Mouse (Mus musculus) thymus, postnatal 10 days (tissue): ENCODE results near the gene Csrnp1.

Source experiments
- DNase-seq, 2 experiments: peaks; one replicate each; pipeline ENCODE4 v3.0.0; 2021; ENCODE audit warnings: low spot score in 2 of 2

Gene Csrnp1

DNA sequence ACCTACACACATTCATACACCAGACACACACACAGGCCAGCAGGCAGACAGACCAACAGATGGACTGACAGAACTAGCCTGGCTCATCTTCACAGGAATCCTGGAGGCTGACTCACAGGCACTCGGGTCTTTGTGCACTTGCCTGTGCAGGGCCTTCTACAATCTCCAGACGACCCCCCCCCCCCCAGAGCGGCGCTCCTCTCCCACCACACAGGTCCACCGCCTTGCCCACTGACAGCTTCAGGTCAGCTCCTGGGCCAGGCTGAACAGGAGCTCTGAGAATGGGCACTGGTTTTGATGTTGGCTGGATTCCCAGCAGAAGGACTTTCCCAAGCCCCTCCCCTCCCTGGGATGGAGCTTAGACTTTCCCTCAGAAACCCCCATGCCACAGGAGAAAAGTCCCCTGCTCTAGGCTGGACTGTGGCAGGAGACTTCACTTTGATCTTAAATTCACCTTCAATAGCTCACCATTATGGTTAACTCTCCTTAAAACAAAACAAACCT is 6.8 kb downstream of the Csrnp1 start:
- no peak for DNase-seq

DNA sequence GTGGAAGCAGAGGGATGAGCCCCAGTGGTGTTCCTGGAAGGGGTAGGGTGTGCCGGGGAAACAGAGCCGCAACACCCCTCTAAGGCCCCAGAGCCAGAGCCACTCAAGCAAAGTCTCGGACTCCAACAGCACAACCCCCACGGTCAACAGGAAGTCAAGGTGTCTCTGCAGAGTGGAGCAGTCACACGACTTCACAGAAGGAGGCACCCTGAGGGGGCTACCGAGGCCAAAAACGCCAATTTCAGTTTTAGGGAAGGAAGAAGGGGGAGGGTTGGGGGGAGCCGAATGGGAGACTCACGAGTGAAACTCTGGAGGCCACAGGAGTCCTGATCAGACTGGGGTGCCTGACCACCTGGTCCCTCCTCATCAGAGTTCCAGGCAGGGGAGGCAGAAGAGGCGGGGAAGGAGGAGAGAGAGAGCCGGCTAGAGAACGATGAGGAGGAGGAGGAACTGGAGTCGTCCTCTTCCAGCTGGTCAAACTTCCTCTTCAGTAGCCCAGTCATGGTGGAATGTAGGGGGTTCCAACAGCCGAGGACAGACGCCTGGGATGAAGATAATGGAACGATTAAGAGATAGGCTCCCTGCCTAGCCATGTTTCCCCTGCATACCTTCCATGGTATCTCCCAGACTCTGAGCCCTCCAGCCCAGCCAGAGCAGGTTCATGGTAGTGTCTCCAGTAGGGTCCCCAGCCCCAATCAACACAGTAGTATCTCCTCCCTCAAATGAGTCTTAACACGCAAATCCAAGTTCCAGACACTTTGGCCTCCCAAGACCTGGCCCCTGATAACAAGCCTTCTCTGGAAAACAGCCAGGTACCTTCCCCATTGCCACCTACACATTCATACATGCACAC is 7.5 kb downstream of the Csrnp1 start:
- DNase-seq, result peak; percentile 40 to 44

DNA sequence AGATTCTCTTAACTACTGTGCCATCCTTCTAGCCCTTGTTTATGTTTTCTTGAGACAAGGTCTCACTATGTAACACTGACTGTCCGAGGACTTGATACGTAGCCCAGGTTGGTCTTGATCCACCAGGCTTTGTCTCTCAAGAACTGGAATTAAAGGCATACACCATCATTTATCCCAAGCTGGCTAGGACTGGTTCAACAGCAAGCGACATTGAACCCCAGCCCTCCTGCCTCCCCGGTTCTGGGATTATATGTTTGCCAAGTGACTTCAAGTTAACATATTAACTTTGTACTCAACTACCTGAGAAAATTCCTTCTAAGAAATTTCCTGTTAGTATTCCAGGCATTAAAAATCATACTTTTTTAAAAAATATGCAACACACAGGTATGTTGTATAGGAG is 9.2 kb downstream of the Csrnp1 start:
- DNase-seq, result no peak

DNA sequence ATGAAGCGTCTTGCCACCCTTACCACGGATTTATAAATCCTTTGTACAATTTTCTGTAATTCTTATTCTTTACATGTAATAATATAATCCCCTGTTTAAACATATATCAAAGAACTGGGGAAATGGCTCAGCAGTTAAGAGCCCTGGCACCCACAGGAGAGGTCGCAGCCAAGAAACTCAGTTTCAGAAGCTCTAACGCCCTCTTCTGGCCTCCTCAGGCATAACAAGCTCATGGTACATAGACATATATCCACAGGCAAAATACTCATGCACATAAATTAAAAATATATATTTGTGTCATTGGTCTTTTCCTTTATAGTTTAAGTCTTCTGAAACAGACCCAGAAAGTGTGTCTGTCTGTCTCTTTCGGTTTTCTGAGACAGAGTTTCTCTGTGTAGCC is 9.8 kb downstream of the Csrnp1 start:
- DNase-seq, result no peak

DNA sequence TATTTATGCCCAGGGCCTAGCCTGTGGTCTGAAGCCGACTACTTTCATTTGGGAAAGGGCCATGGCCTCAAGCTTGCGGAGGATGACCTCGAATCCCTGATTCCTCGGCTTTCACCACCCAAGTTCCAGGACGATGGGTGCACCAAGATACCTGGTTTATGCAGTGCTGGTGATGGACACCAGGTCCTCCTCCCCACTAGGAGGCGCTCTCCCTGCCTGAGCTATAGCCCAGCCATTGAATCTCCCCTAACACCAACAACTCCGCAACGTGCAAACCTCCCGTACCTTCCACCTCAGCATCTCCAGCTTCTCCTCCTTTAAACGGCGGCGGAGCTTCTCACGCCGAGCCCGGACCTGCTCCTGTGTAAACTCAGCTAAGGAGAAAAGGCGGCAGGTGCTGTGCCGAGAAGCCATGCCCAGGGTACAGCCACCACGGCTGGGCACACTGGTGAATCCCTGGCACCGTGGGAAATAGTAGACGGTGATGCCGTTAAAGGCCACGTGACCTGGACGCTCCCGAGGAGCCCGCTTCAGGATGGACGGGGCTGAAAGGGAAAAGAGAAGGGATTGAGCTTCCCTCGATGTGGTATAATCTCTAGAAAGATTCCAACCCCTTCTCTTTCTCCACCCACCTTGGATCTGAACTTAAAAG is 10.5 kb downstream of the Csrnp1 start:
- peak in 1 of 2 experiments; percentile 56 for DNase-seq

DNA sequence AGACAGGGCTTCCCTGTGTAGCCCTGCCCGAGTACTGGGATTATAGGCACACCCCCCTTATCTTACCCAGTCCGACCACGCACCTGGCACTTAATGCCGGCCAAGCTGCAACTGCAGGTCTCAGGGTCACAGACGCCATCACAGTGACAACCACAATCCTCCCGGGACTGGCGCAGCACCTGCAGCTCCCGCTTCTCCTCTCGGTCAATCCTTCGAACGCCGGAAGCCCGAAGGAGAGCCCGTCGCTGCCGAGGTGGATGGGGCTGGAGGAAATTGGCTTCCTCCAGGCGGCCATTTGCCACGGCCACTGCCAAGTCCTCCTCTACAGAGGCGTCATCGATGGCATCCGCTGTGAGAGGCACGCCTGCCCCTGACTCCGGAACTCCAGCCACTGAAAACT is 11.2 kb downstream of the Csrnp1 start:
- DNase-seq, result no peak

DNA sequence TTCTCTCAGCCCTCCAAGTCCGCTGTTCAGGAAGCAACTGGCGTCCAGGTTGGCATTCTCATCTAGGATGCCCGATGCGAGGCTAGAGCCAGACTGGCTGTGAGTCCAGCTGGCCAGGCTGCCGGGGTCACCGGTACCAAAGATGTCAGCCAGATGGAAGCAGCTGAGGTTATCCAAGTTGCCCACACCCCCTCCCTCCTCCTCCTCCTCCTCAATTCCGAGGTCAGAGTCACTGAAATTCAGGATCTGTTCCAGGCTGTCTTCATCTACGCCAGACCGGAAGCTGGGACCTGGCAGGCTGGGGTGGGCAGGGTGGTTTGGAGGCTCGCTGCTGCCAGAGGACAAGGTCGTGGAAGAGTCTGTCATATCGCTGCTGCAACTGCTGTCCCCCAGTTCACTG is 11.9 kb downstream of the Csrnp1 start:
- no peak for DNase-seq

DNA sequence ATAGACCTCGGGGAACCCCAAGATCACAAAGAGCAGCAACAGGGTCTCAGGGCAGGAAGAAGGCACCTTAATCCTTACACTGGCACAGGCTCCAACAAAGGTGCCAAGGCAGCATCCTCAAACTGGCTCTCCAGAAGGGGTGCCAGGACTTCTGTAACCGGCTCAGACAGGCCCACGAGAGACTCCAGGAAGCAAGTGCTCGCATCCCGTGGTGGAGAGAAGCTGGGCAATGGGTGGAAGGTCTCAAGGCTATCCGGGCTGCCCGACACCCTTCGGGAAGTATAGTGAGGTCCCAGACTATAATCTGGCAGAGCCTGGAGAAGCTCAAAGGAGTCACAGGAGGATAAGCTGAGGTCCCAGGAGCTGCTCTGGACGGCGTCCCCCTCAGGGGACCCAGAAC is 12.3 kb downstream of the Csrnp1 start:
- DNase-seq, result no peak

DNA sequence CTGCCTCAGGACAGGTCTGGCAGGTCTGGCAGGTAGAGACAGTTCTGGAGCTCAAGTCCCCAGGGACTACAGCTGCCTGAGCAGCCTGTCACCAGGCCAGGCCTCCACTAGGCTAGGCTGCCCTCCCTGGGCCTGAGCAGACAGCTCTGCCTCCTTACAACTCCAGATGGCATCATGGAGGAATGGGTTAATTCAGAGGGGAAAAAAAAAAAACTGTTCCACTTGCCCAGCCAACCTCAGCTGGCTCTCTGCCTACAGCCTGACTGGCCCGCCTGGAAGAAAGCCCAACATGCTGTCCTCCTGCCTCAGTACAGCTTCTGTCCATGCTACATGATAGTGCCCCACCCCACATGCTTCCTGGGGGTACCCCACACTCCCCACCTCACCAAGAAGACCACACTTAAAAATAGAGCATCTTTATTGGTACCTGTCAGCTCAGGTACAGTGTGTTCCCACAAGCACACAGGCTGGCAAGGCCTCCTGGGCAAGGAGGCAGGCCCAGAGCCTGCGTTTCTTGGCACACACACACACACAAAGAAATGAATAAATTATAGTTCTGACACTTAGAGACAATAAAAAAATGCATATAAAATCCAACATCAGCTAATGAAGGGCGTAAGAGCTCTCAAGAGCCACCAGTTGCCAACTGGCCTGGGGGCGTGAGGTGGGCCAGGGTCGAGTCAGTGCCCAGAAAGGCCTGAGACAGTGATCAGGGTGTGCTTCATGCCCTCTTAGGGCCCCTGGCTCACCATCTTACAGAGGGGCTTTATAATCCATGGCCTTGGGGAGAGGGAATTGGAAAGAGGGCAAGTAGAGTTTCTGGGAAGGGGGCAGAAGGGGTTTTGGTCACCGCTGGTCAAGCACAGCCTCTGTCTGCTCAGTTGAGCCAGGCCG is 13.4 kb downstream of the Csrnp1 start:
- DNase-seq, result no peak

DNA sequence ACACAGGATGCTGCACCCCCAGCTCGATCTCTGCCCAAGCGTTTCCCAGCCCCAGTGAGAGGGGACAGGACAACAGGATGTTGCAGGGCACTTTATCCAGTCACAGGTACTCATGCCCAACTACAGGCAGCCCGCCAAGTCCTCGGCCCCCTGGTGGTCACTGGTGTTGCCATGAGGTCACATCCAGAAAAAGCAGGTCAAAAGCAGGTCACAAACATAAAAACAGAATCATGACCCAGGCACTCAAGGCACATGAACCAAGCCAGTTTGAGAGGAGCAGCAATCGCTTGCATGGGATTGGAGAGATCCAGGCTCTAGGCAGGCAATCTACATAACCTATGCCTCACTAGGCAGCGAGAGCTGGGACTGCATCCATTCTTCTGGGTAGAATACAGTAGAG is 14.2 kb downstream of the Csrnp1 start:
- peak in 1 of 2 experiments; percentile 58 for DNase-seq

DNA sequence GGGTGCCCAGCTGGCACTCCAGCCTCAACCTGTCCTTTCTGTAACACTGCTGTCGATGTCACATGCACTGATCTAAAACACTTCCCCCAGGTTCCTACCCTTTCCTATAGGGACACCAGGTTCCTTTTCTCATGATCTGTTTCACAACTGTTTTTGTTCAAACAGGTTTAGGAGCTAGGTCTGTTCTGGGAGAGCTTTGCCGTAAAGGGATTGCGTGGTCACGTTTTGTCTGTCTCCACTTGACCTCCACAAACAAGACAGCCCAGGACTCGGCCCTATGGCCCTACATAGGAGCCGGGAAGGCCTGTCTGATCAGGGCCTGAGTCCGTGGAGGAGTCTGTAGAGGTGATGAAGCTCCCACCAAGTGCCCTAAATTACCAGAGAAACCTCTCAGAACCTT is 14.6 kb downstream of the Csrnp1 start:
- DNase-seq, result no peak

DNA sequence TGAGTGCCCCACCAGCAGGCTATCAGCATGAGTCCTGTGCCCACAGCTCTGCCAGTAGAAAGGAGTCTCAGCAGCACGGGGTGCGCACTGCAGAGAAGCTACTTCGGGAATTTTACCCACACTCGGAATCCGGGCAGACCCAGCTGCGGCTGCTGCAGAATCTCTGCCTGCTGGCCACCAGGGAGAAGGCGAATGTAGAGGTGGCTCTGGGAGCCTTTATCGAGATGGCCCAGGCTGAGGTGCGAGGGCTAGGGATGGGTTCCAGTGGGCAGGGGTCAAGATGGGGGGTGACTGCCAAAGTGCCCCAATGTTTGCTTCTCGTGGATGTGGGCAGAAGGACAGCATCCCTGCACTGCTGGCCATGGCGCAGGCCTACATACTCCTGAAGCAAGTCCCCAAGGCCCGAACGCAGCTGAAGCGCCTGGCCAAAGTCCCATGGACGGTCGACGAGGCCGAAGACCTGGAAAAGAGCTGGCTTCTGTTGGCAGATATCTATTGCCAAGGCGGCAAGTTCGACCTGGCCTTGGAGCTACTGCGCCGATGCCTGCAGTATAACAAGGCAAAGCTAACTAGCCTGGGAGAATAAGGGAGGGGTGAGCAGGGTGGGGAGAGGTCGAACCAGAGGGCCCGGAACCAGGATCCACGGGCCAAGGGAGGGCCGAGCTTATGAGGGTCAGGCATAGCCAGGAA is 18.1 kb downstream of the Csrnp1 start:
- DNase-seq, result no peak

DNA sequence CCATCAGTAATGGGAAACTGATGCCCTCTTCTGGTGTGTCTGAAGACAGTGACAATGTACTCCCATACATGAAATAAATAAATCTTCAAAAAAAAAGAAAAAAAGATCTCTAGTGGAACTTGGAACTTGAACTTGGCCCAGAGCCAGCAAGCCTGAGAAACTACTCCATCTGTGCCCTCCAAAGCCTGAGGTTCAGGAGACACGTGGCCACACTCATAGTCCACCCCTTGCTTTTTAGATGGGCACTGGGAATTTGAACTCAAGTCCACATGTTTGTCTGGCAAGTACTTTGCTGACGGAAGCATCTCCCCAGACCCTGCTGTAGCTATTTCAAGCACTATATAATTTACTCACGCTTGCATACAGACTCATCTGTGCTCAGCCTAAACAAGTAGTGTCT is 19.3 kb downstream of the Csrnp1 start:
- no peak for DNase-seq

DNA sequence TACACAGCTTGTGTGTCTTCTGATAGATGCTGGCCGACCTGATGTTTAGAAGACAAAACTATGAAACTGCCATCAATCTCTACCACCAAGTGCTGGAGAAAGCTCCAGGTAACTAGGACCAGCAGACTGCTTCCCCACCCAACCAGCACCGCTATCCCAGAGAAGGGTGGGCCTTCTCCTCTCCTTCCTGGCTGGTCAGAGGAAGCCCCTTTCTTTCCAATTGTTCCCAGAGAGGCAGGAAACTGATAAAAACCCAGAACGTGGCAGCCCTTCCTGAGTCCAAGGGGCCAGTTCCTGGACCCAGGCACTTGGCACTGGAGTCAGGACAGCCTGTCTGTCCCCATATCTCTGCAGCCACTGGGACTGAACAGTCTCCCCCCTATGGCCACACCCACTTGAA is 20.3 kb downstream of the Csrnp1 start:
- DNase-seq, result no peak

DNA sequence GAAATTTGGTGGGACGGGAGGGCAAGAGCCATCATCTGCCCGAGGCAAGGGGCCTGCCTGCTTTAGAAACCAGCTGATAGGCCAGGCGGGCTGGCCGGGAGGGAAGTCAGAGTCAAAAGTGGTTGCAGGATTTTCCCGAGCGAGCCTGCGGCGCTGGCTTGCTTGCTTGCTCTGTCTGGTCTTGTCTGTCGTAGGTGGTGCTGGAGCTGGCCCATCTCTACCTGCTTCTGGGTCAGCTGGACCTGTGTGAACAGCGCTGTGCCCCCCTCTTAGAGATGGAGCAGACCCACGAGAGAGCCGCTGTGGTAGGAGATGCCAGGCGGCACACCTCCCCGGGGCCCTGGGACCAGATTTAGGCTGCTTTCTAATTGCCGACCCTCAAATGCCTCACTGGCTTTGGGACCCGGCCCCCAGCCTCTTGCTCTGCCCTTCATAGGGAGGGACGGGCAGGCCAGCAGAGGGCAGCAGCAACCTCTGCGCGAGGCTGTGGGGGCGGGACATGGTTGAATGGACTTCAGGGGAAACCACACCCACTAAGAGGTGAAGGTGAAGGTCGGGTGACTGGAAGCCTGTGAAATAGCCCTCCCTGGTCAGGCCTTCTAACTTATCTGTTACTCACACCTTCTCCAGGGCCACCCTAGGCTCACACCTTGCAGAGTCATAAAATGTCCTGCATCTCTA is 21.3 kb downstream of the Csrnp1 start:
- DNase-seq, result peak; percentile 59 to 81

DNA sequence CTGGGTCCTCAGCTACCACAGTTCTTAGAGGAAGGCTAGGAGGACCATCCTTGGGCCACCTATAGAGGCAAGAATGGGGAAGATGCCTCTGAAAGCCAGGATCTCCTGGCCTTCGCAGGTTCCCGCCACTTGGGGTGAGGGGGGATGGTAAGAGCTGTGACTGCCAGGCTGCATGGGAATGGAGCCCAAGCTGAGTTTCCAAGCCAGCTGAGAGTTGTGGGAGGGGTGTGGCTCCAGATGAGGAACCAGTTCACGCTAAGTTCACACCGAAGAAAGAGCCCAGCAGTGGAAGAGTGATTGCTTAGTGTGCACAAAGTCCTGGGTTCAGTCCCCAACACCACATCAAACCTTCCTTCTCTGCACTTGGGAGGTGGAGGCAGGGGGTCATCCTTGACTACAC is 22.2 kb downstream of the Csrnp1 start:
- DNase-seq, result no peak

DNA sequence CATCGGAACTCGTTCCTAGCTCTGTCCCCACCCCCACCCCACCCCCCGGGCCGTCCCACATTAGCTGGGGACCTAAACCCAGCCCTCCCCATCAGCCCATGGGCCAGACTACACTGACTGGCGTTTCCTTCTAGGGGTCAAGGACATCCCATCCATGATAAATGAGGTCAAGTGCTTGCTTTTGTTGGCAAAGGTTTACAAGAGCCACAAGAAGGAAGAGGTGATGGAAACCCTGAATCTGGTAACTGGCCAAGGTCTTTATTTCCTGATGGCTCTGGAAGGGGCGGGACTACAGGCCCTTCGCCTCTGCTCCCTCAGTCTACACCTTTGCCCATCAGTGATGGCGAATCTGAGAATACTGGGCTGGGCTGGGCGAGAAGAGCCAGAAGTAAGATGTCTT is 25.6 kb downstream of the Csrnp1 start:
- DNase-seq, result no peak

DNA sequence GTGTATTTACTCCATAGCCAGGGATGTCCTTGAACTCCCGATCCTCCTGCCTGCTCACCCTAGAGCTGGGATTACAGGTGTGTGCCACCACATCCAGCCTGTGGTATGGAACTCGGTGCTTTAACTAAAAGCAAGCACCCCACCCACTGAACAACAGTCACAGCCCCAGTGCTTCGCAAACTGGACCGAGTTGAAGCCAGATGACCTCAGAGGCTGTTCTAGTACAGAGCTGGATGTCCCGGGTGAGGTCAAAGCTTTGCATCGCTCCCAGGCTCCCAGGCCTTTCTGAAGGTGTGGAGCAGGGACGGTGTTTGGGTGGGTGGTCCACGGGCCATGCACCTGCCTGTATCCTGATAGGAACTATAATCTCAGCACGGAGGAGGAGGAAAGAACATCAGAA is 33.1 kb downstream of the Csrnp1 start:
- no peak for DNase-seq

DNA sequence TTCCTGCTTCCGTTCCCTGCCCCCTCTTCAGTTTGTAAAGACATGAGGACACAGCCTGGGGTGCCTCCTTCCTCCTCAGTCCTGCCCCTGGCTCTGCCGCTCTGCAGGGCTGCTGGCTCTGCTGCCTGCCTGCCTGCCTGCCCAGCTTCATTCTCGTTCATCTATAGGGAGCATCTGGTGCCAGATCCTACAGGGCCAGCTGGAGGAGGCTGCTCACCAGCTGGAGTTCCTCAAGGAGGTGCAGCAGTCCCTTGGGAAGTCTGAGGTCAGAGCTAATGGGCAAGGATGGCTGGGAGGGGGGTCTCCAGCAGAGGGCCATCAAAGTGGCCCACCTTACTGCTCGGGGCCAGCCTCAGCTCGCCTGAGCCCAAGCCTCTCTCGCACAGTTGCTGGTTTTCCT is 34.0 kb downstream of the Csrnp1 start:
- DNase-seq, result no peak

DNA sequence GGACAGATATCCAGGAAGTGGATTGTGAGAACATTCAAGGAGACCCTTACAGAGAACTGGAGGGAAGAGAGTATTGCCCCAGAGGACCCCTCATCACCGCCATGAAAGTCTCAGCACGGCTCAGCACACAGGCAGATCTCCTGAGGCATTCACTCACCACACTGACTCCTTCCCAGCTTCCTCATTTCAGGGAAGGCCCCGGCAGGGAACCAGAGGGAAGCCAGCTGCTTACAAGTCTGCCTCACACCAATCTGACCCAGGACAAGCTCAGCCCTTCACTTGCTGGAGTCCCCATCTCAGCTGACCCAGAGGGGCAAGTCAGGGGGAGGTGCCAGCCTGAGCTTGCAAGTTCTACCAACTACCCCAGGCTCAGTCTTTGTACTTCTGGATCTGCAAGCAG is 35.7 kb downstream of the Csrnp1 start:
- DNase-seq, result no peak
